Mouse (Mus musculus): ENCODE measurements around the gene Bid. TPM values are rescaled to one million over a fixed set of nuclear protein-coding genes. Genes with fewer than 3 reads are reported as not detected.

Bid gene
- polyA plus RNA-seq, 1 experiment, result 0.10 TPM

DNA sequence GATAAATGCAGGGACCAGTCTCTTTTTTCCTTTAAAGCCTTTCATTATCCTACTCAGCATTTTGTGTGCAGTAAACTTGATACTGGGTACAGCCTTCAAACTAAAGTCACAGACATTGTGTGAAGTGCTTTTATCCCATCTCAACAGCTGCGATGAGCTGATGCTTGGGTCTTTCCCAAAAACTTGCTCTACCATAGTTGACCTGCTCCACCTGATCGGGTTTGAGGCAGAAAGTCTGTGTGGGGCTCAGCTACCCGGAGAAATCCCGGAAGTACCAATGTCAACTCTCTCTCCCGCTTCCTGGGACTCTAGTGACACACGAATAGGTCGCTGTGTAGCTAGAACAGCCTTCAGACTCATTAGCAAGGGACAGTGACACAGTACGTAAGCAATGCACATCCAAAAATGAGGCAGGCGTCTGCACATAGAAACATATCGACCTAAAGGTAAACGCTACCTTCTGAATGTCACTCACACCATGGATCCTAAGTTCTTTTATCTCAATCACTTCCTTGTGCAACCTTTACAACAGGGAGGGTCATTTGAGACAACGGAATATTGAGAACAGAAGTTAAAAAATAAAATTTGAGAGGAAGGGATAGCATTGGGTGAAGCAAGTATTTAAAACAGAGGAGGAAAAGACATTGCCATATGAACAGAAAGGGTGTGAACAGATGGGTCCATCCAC, 22.3 kb upstream of the Bid start:
- H3K27me3 ChIP-seq (ENCODE audit: control insufficient read depth), result no peaks in the 10 kb centered on the region
- H3K4me3 ChIP-seq (replicated peaks), result no peak overlapping the region
- H3K9me3 ChIP-seq (ENCODE audit: control insufficient read depth, low read length), result no peaks in the 10 kb centered on the region
- TF ChIP-seq GATA1 (IDR thresholded peaks at IDR 0.05; ENCODE audit: low read length) (no peak), TAL1 (IDR thresholded peaks at IDR 0.05; ENCODE audit: low read length) (no peak)
- H3K4me1 ChIP-seq (ENCODE audit: control insufficient read depth), result peaks cover 15% of the 10 kb centered on the region
- H3K36me3 ChIP-seq (ENCODE audit: control insufficient read depth), result peaks cover 77% of the 10 kb centered on the region

DNA sequence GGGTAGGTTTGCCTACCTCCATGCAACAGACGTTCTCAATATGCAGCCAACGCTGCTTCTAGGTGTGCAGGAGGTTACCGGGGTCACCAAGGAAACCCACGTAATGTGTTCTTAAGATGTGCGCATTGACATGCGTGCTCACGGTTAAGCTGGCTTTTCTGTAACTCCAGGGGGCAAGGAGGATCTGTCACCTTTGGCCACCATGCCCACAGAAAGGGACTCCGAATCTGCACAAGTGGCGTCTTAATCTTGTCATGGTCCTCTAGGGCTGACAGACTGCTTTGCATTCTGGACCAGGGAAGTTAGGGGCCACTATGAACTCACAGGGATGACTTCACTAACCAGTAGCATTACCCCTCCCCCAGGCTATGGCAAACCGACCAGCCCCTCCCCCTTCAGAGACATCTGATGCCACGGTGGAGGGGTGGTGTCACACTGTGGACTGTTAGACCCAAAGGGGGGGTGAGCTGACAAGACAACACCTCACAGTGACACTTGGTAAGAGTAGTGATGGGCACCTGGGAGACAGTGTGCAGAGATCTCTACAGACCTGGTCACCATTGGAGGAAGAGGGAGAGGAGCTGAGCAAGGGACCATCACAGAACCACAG, 21.5 kb upstream of the Bid start:
- H3K36me3 ChIP-seq (ENCODE audit: control insufficient read depth), result peaks cover 77% of the 10 kb centered on the region
- H3K27me3 ChIP-seq (ENCODE audit: control insufficient read depth), result no peaks in the 10 kb centered on the region
- TF ChIP-seq GATA1 (IDR thresholded peaks at IDR 0.05; ENCODE audit: low read length) (no peak), TAL1 (IDR thresholded peaks at IDR 0.05; ENCODE audit: low read length) (no peak)
- no peak overlapping the region for H3K4me3 ChIP-seq (replicated peaks)
- no peaks in the 10 kb centered on the region for H3K9me3 ChIP-seq (ENCODE audit: control insufficient read depth, low read length)
- peaks cover 7% of the 10 kb centered on the region for H3K4me1 ChIP-seq (ENCODE audit: control insufficient read depth)

DNA sequence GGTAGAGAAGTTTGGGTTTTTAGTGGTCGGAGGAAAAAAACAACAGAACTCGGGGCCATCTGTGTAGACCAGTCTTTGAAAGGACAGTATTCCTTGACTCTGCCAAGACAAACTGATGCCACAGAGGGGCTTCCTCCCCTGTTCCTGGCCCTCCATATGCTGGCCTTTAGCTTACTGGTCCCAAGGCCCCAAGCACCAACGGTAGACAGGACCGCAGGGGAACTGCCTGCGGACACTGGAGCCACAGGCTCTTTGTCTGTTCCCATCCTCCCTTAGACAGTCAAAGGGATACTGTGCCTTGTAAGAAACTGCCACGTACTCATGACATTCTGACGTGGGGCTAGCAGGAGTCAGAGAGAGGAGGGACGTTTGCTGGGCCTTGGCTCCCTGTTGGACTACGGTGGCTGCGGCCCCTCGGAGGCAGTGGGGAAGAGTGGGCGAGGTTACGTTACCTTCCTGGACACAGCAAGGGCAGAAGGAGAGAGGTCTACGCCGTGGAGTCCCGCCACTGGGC, 20.5 kb upstream of the Bid start:
- no peak overlapping the region for H3K4me3 ChIP-seq (replicated peaks)
- H3K36me3 ChIP-seq (ENCODE audit: control insufficient read depth), result peaks cover 78% of the 10 kb centered on the region
- H3K27me3 ChIP-seq (ENCODE audit: control insufficient read depth), result no peaks in the 10 kb centered on the region
- TF ChIP-seq TAL1 (IDR thresholded peaks at IDR 0.05; ENCODE audit: low read length), result no peak
- TF ChIP-seq GATA1 (IDR thresholded peaks at IDR 0.05; ENCODE audit: low read length), result no peak
- H3K9me3 ChIP-seq (ENCODE audit: control insufficient read depth, low read length), result no peaks in the 10 kb centered on the region
- H3K4me1 ChIP-seq (ENCODE audit: control insufficient read depth), result peaks cover 12% of the 10 kb centered on the region; the same call in 1 of the 2 replicates

DNA sequence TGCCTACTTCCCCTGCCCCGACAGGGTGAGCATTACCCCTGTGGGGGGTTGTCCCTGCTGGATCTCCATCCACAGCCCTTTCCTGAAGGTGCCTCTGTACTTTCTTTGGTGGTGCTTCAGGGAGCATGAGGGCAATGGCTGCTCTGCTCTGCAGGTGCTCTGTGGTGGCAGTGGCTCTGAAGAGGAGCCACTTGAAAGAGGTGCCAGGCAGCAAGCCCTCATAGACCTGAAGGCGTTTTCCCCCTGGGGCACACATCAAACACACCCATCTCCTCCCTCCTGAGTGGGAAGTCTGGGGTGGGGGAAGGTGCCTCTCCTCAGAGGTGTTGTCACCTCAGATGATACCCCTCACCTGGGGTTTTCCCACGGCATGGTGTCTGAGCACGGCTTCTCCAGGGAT, 17.5 kb upstream of the Bid start:
- H3K9me3 ChIP-seq (ENCODE audit: control insufficient read depth, low read length), result no peaks in the 10 kb centered on the region
- H3K27me3 ChIP-seq (ENCODE audit: control insufficient read depth), result no peaks in the 10 kb centered on the region
- no peak for TF ChIP-seq TAL1 (IDR thresholded peaks at IDR 0.05; ENCODE audit: low read length)
- no peak for TF ChIP-seq GATA1 (IDR thresholded peaks at IDR 0.05; ENCODE audit: low read length)
- peaks cover 28% of the 10 kb centered on the region for H3K4me1 ChIP-seq (ENCODE audit: control insufficient read depth)
- H3K4me3 ChIP-seq (replicated peaks), result no peak overlapping the region
- peaks cover 90% of the 10 kb centered on the region for H3K36me3 ChIP-seq (ENCODE audit: control insufficient read depth)

DNA sequence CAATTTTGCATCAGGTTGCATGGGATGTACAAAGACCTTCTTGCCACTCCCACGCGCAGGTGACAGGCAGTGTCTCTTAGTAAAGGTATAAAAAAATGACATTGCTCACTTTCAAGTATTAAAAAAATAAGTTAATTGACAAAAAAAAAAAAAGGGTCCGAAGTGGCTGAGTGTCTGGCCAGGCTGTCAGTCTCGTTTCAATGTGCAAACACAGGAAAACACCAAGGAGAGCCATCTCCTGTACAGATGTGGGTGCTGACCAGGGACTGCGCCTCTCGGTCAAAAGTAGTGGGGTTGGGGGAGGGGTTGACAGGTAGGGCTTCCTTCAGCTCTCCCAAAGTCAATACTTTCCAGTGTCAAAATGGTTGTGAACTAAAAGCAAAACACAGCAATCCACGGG, 17.0 kb upstream of the Bid start:
- TF ChIP-seq GATA1 (IDR thresholded peaks at IDR 0.05; ENCODE audit: low read length), result no peak
- no peak for TF ChIP-seq TAL1 (IDR thresholded peaks at IDR 0.05; ENCODE audit: low read length)
- no peak overlapping the region for H3K4me3 ChIP-seq (replicated peaks)
- peaks cover 92% of the 10 kb centered on the region for H3K36me3 ChIP-seq (ENCODE audit: control insufficient read depth)
- no peaks in the 10 kb centered on the region for H3K9me3 ChIP-seq (ENCODE audit: control insufficient read depth, low read length)
- H3K27me3 ChIP-seq (ENCODE audit: control insufficient read depth), result no peaks in the 10 kb centered on the region
- H3K4me1 ChIP-seq (ENCODE audit: control insufficient read depth), result peaks cover 26% of the 10 kb centered on the region

DNA sequence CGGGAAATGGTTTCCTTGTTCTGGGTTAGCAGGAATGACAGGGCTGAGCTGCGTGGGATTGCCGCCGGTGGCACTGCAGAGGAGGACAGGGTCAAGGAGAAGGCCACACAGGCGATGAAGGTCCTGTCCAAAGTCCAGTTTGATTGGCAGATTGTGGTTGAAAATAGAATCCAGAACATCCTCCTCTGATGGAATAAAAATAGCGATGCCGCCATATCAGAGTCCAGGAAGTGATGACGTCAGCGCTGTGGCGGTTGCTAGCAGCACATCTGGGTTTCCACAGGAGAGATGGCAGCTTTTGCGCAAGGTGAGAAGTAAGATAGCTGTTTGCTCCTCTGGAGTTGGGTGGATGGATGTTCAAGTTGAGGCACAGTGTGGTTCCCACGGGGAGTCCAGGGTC, 15.9 kb upstream of the Bid start:
- H3K36me3 ChIP-seq (ENCODE audit: control insufficient read depth), result peaks cover 87% of the 10 kb centered on the region
- H3K9me3 ChIP-seq (ENCODE audit: control insufficient read depth, low read length), result no peaks in the 10 kb centered on the region

DNA sequence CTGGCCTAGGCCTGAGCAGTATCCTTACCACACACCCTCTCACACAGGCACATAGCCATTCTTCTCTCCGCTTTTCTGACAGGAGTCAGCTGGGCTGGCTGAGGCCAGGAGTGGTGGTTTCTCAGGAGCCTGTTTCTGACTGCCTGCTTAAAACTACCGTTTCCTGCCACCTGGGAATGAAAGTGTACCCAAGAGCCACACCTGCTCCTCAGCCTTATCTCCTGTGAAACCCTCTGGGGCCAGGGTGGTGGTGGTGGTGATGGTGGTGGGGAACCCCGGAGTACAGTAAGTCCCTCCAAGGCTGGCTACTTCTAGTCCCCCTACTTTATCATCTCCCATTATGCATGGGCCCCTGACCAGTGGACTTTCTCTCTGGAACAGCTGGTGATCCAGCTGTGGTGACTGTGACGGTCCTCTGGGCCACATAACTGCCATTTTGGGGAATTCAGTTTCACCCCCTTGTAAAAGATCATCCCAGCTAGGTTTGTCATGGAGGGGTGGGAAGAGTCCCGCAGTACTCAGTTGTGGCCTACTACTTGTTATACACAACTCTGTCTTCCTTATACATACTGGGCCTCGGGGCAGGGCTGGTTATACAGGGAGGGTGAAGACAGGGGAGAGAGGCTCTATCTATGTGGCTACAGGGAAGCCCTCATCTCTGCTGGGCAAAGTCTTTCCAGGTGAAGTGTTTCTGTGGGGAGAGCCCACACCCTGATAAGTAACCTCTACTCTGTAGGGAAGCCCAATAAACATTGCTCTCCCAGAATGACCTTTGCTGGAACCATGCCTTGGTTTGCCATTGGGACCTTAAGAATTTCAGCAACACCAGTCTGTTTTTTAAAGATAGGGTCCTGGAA, 14.0 kb upstream of the Bid start:
- Histone ChIP-seq H3K9me3 (ENCODE audit: control insufficient read depth, low read length) (no peaks in the 10 kb centered on the region), H3K4me1 (ENCODE audit: control insufficient read depth) (peaks cover 24% of the 10 kb centered on the region), H3K27me3 (ENCODE audit: control insufficient read depth) (no peaks in the 10 kb centered on the region), H3K36me3 (ENCODE audit: control insufficient read depth) (peaks cover 72% of the 10 kb centered on the region), H3K4me3 (replicated peaks) (no peak overlapping the region)
- TF ChIP-seq TAL1 (IDR thresholded peaks at IDR 0.05; ENCODE audit: low read length) (no peak), GATA1 (IDR thresholded peaks at IDR 0.05; ENCODE audit: low read length) (no peak)

More for the DNA sequence above, 15.9 kb upstream of the Bid start:
- no peak overlapping the region for H3K4me3 ChIP-seq (replicated peaks)
- TF ChIP-seq TAL1 (IDR thresholded peaks at IDR 0.05; ENCODE audit: low read length) (no peak), GATA1 (IDR thresholded peaks at IDR 0.05; ENCODE audit: low read length) (no peak)
- H3K27me3 ChIP-seq (ENCODE audit: control insufficient read depth), result no peaks in the 10 kb centered on the region
- H3K4me1 ChIP-seq (ENCODE audit: control insufficient read depth), result peaks cover 21% of the 10 kb centered on the region

DNA sequence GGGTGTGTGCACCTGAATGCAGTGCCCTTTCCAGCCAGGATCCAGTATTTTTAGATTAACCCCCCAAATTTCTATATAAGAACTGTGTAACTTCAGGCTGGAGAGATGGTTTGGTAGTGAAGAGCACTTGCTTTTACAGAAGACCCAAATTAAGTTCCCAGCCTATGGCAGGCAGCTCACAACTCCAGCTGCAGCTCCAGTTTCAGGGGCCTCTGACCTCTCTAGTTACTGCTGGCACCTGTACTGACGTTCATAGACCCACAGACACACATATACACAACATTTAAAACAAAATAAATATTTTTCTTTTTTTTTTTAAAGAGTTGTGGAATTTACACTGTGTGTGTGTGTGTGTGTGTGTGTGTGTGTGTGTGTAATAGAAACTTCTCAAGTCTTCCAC, 12.8 kb upstream of the Bid start:
- H3K27me3 ChIP-seq (ENCODE audit: control insufficient read depth), result no peaks in the 10 kb centered on the region
- no peak for TF ChIP-seq TAL1 (IDR thresholded peaks at IDR 0.05; ENCODE audit: low read length)
- TF ChIP-seq GATA1 (IDR thresholded peaks at IDR 0.05; ENCODE audit: low read length), result no peak
- H3K4me3 ChIP-seq (replicated peaks), result no peak overlapping the region
- H3K9me3 ChIP-seq (ENCODE audit: control insufficient read depth, low read length), result no peaks in the 10 kb centered on the region
- H3K4me1 ChIP-seq (ENCODE audit: control insufficient read depth), result peaks cover 27% of the 10 kb centered on the region
- H3K36me3 ChIP-seq (ENCODE audit: control insufficient read depth), result peaks cover 59% of the 10 kb centered on the region

DNA sequence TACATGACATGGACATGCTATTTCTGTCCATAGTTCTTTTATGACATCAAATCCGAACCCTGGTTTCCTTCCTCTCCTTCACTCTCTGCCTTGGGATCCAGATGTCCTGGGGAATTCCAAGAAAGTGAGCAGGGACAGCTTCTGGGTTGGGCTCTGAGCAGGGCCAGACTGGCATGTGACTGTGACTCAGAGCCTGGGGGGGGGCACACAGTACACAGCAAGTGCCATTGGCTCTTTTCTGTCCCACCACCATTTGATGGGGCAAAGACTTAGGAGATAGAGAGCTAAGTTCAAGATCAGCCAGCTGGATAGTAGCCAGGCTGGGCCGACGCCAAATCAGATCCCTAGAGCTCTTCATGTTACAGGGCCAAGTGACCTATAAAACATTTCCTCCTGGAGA, 11.1 kb upstream of the Bid start:
- TF ChIP-seq GATA1 (IDR thresholded peaks at IDR 0.05; ENCODE audit: low read length) (no peak), TAL1 (IDR thresholded peaks at IDR 0.05; ENCODE audit: low read length) (no peak)
- H3K36me3 ChIP-seq (ENCODE audit: control insufficient read depth), result peaks cover 43% of the 10 kb centered on the region

More for the DNA sequence above, 11.1 kb upstream of the Bid start:
- no peaks in the 10 kb centered on the region for H3K9me3 ChIP-seq (ENCODE audit: control insufficient read depth, low read length)
- H3K27me3 ChIP-seq (ENCODE audit: control insufficient read depth), result no peaks in the 10 kb centered on the region
- H3K4me3 ChIP-seq (replicated peaks), result no peak overlapping the region
- H3K4me1 ChIP-seq (ENCODE audit: control insufficient read depth), result peaks cover 28% of the 10 kb centered on the region
